7 mouse cellular contexts compared by ENCODE assay signal in genomic region chr7:119862167-119862566, GRCm38 (mm10). TPM values are rescaled to one million over a fixed set of nuclear protein-coding genes. Genes with fewer than 3 reads are reported as not detected.
A peak's percentile ranks its signal among the peaks of the same experiment; 100 is the strongest.
DNase-seq lines count a peak whose midpoint lies in the region; ATAC-seq and TF ChIP-seq lines count a peak whose summit lies in the region.

No protein-coding gene starts in this region.

- 32% methylated on average over 1 of the region's 1 CpGs for WGBS in lung, embryonic 15.5 days
- WGBS in forebrain, embryonic 10.5 days, result 73% methylated on average over 1 of the region's 1 CpGs
- 47% methylated on average over 1 of the region's 1 CpGs for WGBS in limb, embryonic 12.5 days
- WGBS in stomach, embryonic 16.5 days, result 38% methylated on average over 1 of the region's 1 CpGs
- WGBS in cerebellum, adult 2 months, result 28% methylated on average over 1 of the region's 1 CpGs

- peaks cover 20% of the 10 kb centered on the region for H3K36me3 ChIP-seq in lung, embryonic 15.5 days
- H3K36me3 ChIP-seq in forebrain, embryonic 10.5 days (replicated peaks), result peaks cover 30% of the 10 kb centered on the region
- peaks cover 31% of the 10 kb centered on the region for H3K36me3 ChIP-seq in limb, embryonic 12.5 days
- H3K36me3 ChIP-seq in stomach, embryonic 16.5 days (ENCODE audit: control insufficient read depth, insufficient read depth, low read length), result no peaks in the 10 kb centered on the region

- H3K9ac ChIP-seq in lung, embryonic 15.5 days, result no peak overlapping the region
- no peak overlapping the region for H3K9ac ChIP-seq in limb, embryonic 12.5 days (replicated peaks)
- H3K9ac ChIP-seq in stomach, embryonic 16.5 days (ENCODE audit: low read length), result peak overlapping the region; percentile 51; the same call in 1 of the 2 replicates

- H3K4me1 ChIP-seq in lung, embryonic 15.5 days, result peaks cover 14% of the 10 kb centered on the region
- H3K4me1 ChIP-seq in forebrain, embryonic 10.5 days, result peaks cover 33% of the 10 kb centered on the region
- H3K4me1 ChIP-seq in limb, embryonic 12.5 days (replicated peaks), result peaks cover 15% of the 10 kb centered on the region
- peaks cover 16% of the 10 kb centered on the region for H3K4me1 ChIP-seq in stomach, embryonic 16.5 days (ENCODE audit: control insufficient read depth, insufficient read depth, low read length)
- peaks cover 9% of the 10 kb centered on the region for H3K4me1 ChIP-seq in cerebellum, adult 2 months (ENCODE audit: control insufficient read depth, insufficient read depth, low read length)

- H3K9me3 ChIP-seq in lung, embryonic 15.5 days, result no peaks in the 10 kb centered on the region
- no peaks in the 10 kb centered on the region for H3K9me3 ChIP-seq in forebrain, embryonic 10.5 days
- no peaks in the 10 kb centered on the region for H3K9me3 ChIP-seq in limb, embryonic 12.5 days
- no peaks in the 10 kb centered on the region for H3K9me3 ChIP-seq in stomach, embryonic 16.5 days (replicated peaks; ENCODE audit: control insufficient read depth, low read length)

- no peaks in the 10 kb centered on the region for H3K27me3 ChIP-seq in lung, embryonic 15.5 days
- H3K27me3 ChIP-seq in forebrain, embryonic 10.5 days (ENCODE audit: poor library complexity, severe bottlenecking), result no peaks in the 10 kb centered on the region
- no peaks in the 10 kb centered on the region for H3K27me3 ChIP-seq in limb, embryonic 12.5 days
- H3K27me3 ChIP-seq in stomach, embryonic 16.5 days (ENCODE audit: control insufficient read depth, insufficient read depth, low read length), result no peaks in the 10 kb centered on the region
- H3K27me3 ChIP-seq in cerebellum, adult 2 months (ENCODE audit: control insufficient read depth, insufficient read depth, low read length), result no peaks in the 10 kb centered on the region

- ATAC-seq in lung, embryonic 15.5 days (ENCODE audit: borderline replicate concordance, extremely low read depth, low FRiP score, low TSS enrichment), result no peak
- no peak for ATAC-seq in limb, embryonic 12.5 days (ENCODE audit: insufficient number of reproducible peaks, insufficient read depth, low FRiP score, low TSS enrichment, low read depth)
- no peak for ATAC-seq in stomach, embryonic 16.5 days (ENCODE audit: insufficient read depth, low FRiP score)

- no peak for TF ChIP-seq CTCF in cerebellum, adult 2 months (IDR thresholded peaks at IDR 0.05; ENCODE audit: borderline replicate concordance, insufficient read depth, low read depth, low read length)

- no peak overlapping the region for H3K4me2 ChIP-seq in lung, embryonic 15.5 days
- no peak overlapping the region for H3K4me2 ChIP-seq in limb, embryonic 12.5 days
- peak overlapping the region; percentile 36; the same call in 1 of the 2 replicates for H3K4me2 ChIP-seq in stomach, embryonic 16.5 days (ENCODE audit: low read depth, low read length)

- H3K27ac ChIP-seq in lung, embryonic 15.5 days, result peak overlapping the region; percentile 42; the same call in 1 of the 2 replicates
- H3K27ac ChIP-seq in forebrain, embryonic 10.5 days, result peak overlapping the region; percentile 74
- peak overlapping the region; percentile 74 for H3K27ac ChIP-seq in limb, embryonic 12.5 days
- H3K27ac ChIP-seq in stomach, embryonic 16.5 days (ENCODE audit: low read length), result peak overlapping the region; percentile 92
- H3K27ac ChIP-seq in cerebellum, adult 2 months (ENCODE audit: insufficient read depth, low read length), result no peak overlapping the region

- TF ChIP-seq POLR2A in cerebellum, adult 2 months (IDR thresholded peaks at IDR 0.05; ENCODE audit: borderline replicate concordance, insufficient read depth, low read length), result no peak

- no peak overlapping the region for H3K4me3 ChIP-seq in lung, embryonic 15.5 days
- H3K4me3 ChIP-seq in forebrain, embryonic 10.5 days, result no peak overlapping the region
- no peak overlapping the region for H3K4me3 ChIP-seq in limb, embryonic 12.5 days (replicated peaks)
- H3K4me3 ChIP-seq in stomach, embryonic 16.5 days (replicated peaks; ENCODE audit: low read length), result no peak overlapping the region
- no peak overlapping the region for H3K4me3 ChIP-seq in cerebellum, adult 2 months (replicated peaks; ENCODE audit: insufficient read depth, low read depth, low read length)

- DNase-seq in lung, postnatal 4 days, result no peak
- DNase-seq in forebrain, embryonic 10.5 days (ENCODE audit: extremely low spot score, low spot score), result no peak
- no peak for DNase-seq in cerebellum, adult 11-12 months
- no peak for DNase-seq in cerebellum, adult 2 months

RNA-seq across cellular contexts. Expression of gene Lyrm1, which starts 33.5 kb away (rescaled TPM):
- polyA plus RNA-seq in lung, embryonic 15.5 days (2015; fragmentation: Nextera tagmentation; extraction: Ambion mirVana), result 7.0 and 9.0 TPM in 2 replicates
- polyA plus RNA-seq in forebrain, embryonic 10.5 days (2016; fragmentation: Nextera tagmentation; extraction: Ambion mirVana), result 8.7 and 9.6 TPM in 2 replicates
- 7.5 and 8.8 TPM in 2 replicates for polyA plus RNA-seq in limb, embryonic 12.5 days (2016; fragmentation: Nextera tagmentation; extraction: Ambion mirVana)
- polyA plus RNA-seq in stomach, embryonic 16.5 days (2015; fragmentation: Nextera tagmentation; extraction: Ambion mirVana), result 8.3 and 9.6 TPM in 2 replicates
- 16.6 and 19.4 TPM in 2 replicates for polyA plus RNA-seq in cerebellum, adult 2 months (2012; rRNA removed)

RNA-seq across cellular contexts. Expression of gene Dcun1d3, which starts 33.9 kb away (rescaled TPM):
- 9.4 and 11.3 TPM in 2 replicates for polyA plus RNA-seq in lung, embryonic 15.5 days (2015; fragmentation: Nextera tagmentation; extraction: Ambion mirVana)
- 12.8 and 14.3 TPM in 2 replicates for polyA plus RNA-seq in forebrain, embryonic 10.5 days (2016; fragmentation: Nextera tagmentation; extraction: Ambion mirVana)
- 13.9 and 14.8 TPM in 2 replicates for polyA plus RNA-seq in limb, embryonic 12.5 days (2016; fragmentation: Nextera tagmentation; extraction: Ambion mirVana)
- polyA plus RNA-seq in stomach, embryonic 16.5 days (2015; fragmentation: Nextera tagmentation; extraction: Ambion mirVana), result 11.1 and 11.3 TPM in 2 replicates
- 10.4 and 10.8 TPM in 2 replicates for polyA plus RNA-seq in cerebellum, adult 2 months (2012; rRNA removed)
